Mouse (Mus musculus): ENCODE measurements around the gene Caprin1.

DNA sequence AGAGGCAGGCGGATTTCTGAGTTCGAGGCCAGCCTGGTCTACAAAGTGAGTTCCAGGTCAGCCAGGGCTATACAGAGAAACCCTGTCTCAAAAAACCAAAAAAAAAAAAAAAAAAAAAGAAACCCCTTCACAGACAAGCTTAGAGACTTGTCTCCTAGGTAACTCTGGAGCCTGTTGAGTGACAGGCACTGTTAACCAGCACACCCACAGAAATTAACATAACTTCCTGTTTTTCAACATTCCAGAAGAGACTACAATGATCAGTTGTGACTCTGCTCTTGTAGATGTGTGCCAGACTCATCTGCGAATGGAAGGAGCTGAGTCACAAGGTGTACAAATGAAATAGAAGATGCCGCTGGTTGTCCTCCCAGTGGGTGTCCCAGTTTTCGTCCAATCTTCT is 44.9 kb upstream of the Caprin1 start:
- TF ChIP-seq TAL1 (IDR thresholded peaks at IDR 0.05; ENCODE audit: low read length) = no peak
- no peak for TF ChIP-seq GATA1 (IDR thresholded peaks at IDR 0.05; ENCODE audit: low read length)
